15 mouse cellular contexts compared by ENCODE assay signal in genomic region chr1:98053994-98054393, GRCm38 (mm10). TPM values are rescaled to one million over a fixed set of nuclear protein-coding genes. Genes with fewer than 3 reads are reported as not detected.
A peak's percentile ranks its signal among the peaks of the same experiment; 100 is the strongest.
DNase-seq lines count a peak whose midpoint lies in the region; ATAC-seq lines count a peak whose summit lies in the region.
"Had no signal": no experiment of that assay in that cellular context is flagged by ENCODE, and none has a peak within 500 bp of the region (broad histone marks: within the 10 kb centered on the region; RNA-seq: fewer than 3 reads in every experiment).

No protein-coding gene starts in this region.

- WGBS in forebrain, embryonic 16.5 days, result 12% methylated on average over 3 of the region's 3 CpGs
- WGBS in midbrain, embryonic 11.5 days, result 16% methylated on average over 3 of the region's 3 CpGs

- H3K4me2 ChIP-seq in forebrain, embryonic 16.5 days (ENCODE audit: low read length), result no peak overlapping the region
- H3K4me2 ChIP-seq in midbrain, embryonic 11.5 days, result no peak overlapping the region
- H3K4me2 ChIP-seq: kidney, embryonic 15.5 days; lung, embryonic 14.5 days had no signal

- H3K27ac ChIP-seq in forebrain, embryonic 16.5 days (ENCODE audit: low read length), result no peak overlapping the region
- no peak overlapping the region for H3K27ac ChIP-seq in midbrain, embryonic 11.5 days (ENCODE audit: low read depth, low read length)
- H3K27ac ChIP-seq: gastrocnemius, adult 2 months; heart, adult 2 months; kidney, embryonic 15.5 days had no signal

- H3K9me3 ChIP-seq in forebrain, embryonic 16.5 days (ENCODE audit: control insufficient read depth, low read length), result no peaks in the 10 kb centered on the region
- no peaks in the 10 kb centered on the region for H3K9me3 ChIP-seq in midbrain, embryonic 11.5 days (ENCODE audit: control insufficient read depth, low read length)
- H3K9me3 ChIP-seq: kidney, embryonic 15.5 days had no signal

- H3K36me3 ChIP-seq in forebrain, embryonic 16.5 days (ENCODE audit: control insufficient read depth, insufficient read depth), result no peaks in the 10 kb centered on the region
- H3K36me3 ChIP-seq in midbrain, embryonic 11.5 days (ENCODE audit: control insufficient read depth, insufficient read depth, low read length), result no peaks in the 10 kb centered on the region
- H3K36me3 ChIP-seq: G1E; kidney, embryonic 15.5 days had no signal

- ATAC-seq in forebrain, embryonic 16.5 days, result peak; percentile 65; the same call in 1 of the 2 replicates
- ATAC-seq in midbrain, embryonic 11.5 days (ENCODE audit: low FRiP score), result peak; percentile 84
- ATAC-seq: inflammation-experienced regulatory T-cells, adult 6 months had no signal

- peaks cover 8% of the 10 kb centered on the region for H3K4me1 ChIP-seq in forebrain, embryonic 16.5 days (replicated peaks; ENCODE audit: control insufficient read depth, insufficient read depth, low read length)
- H3K4me1 ChIP-seq in midbrain, embryonic 11.5 days (ENCODE audit: control insufficient read depth, insufficient read depth, low read length), result peaks cover 19% of the 10 kb centered on the region

- intact Hi-C loops in left cerebral cortex, postnatal 4 days (cut with DNase I), result no loop called here

- no peak overlapping the region for H3K4me3 ChIP-seq in forebrain, embryonic 16.5 days (replicated peaks; ENCODE audit: low read length)
- H3K4me3 ChIP-seq in midbrain, embryonic 11.5 days (ENCODE audit: low read depth, low read length), result no peak overlapping the region
- H3K4me3 ChIP-seq: gastrocnemius, adult 2 months; heart, adult 2 months; kidney, embryonic 15.5 days; myocyte had no signal

- DNase-seq in left cerebral cortex, postnatal 4 days, result peak; percentile 39
- no peak for DNase-seq in left cerebral cortex, adult 18-20 months (ENCODE audit: low spot score in 2 of 2)
- peak; percentile 89 for DNase-seq in midbrain, embryonic 11.5 days (ENCODE audit: low spot score, missing footprints)
- DNase-seq in retina, embryonic 14.5 days (ENCODE audit: low spot score), result peak; percentile 59
- no peak for DNase-seq in adrenal gland, postnatal 36 days
- DNase-seq in urinary bladder, adult 2 months (ENCODE audit: low spot score), result no peak
- DNase-seq: cerebellum, adult 18-20 months; gastrocnemius, adult 2 months; heart, adult 2 months; lung, embryonic 14.5 days had no signal

- no peak overlapping the region for H3K9ac ChIP-seq in forebrain, embryonic 16.5 days (replicated peaks; ENCODE audit: low read depth, low read length)
- H3K9ac ChIP-seq in midbrain, embryonic 11.5 days (ENCODE audit: low read length), result no peak overlapping the region
- H3K9ac ChIP-seq: kidney, embryonic 15.5 days; lung, embryonic 14.5 days had no signal

- H3K27me3 ChIP-seq in forebrain, embryonic 16.5 days (replicated peaks; ENCODE audit: control insufficient read depth, insufficient read depth, low read length), result no peaks in the 10 kb centered on the region
- H3K27me3 ChIP-seq in midbrain, embryonic 11.5 days (ENCODE audit: control insufficient read depth, insufficient read depth, low read length), result no peaks in the 10 kb centered on the region

RNA-seq across cellular contexts. Expression of gene Pam, which starts 41.5 kb away (rescaled TPM):
- 100 to 1,000 TPM; 108 to 114 TPM for total RNA-seq in left cerebral cortex, postnatal 4 days (2021)
- total RNA-seq in left cerebral cortex, adult 18-20 months (2021), result 100 to 1,000 TPM; 257 to 260 TPM
- polyA plus RNA-seq in forebrain, embryonic 16.5 days (2015; fragmentation: Nextera tagmentation; extraction: Ambion mirVana), result 45.1 and 53.9 TPM in 2 replicates
- polyA plus RNA-seq in midbrain, embryonic 11.5 days (2014; fragmentation: Nextera tagmentation; extraction: Ambion mirVana), result 21.1 and 21.2 TPM in 2 replicates
- 100 to 1,000 TPM; 379 to 391 TPM for total RNA-seq in adrenal gland, postnatal 36 days (2021)
- polyA plus RNA-seq in urinary bladder, adult 2 months (2012; rRNA removed), result 81.4 and 133 TPM in 2 replicates
- polyA plus RNA-seq: G1E had no signal

Comparison
In these comparisons a context has a peak if more than half of its experiments do, and no peak if none do; other contexts are left out.
1. DNase-seq: peak in left cerebral cortex, postnatal 4 days (single experiment), midbrain, embryonic 11.5 days (single experiment) and retina, embryonic 14.5 days (single experiment); none in left cerebral cortex, adult 18-20 months (0 of 2), adrenal gland, postnatal 36 days (0 of 2) and urinary bladder, adult 2 months (single experiment).